17 mouse cellular contexts compared by ENCODE assay signal in the genomic region with DNA sequence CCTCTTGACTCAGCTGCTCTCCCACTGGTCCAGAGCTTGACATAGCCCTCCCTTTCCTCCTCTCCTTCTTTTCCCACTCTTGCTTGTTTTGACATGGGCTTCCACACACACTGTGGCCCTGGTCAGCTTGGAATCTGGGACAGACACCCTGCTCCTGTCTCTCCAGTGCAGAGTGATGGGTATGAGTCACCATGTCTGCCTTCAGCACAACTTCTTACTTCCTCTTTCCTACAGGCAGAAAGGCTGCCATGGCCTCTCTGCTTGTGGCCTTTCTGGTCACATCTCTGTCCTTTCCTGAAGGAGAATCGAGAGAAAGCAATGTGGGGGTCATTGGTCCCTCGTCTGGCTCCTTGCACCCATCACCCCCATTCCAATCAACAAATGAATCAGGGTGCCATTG. TPM values are rescaled to one million over a fixed set of nuclear protein-coding genes. Genes with fewer than 3 reads are reported as not detected.
A peak's percentile ranks its signal among the peaks of the same experiment; 100 is the strongest.
DNase-seq lines count a peak whose midpoint lies in the region; ATAC-seq and TF ChIP-seq lines count a peak whose summit lies in the region.
"Had no signal": no experiment of that assay in that cellular context is flagged by ENCODE, and none has a peak within 500 bp of the region (broad histone marks: within the 10 kb centered on the region; RNA-seq: fewer than 3 reads in every experiment).

No protein-coding gene starts in this region.

- peak overlapping the region; percentile 8; the same call in 1 of the 2 replicates for H3K27ac ChIP-seq in heart, embryonic 13.5 days (replicated peaks)
- H3K27ac ChIP-seq in lung, postnatal 0 days (ENCODE audit: low read length), result peak overlapping the region; percentile 9; the same call in 1 of the 2 replicates
- H3K27ac ChIP-seq: heart, embryonic 15.5 days; hindbrain, postnatal 0 days; limb, embryonic 12.5 days had no signal

- no peak for DNase-seq in heart, postnatal 25 days (ENCODE audit: low spot score)
- no peak for DNase-seq in lung, postnatal 0 days (ENCODE audit: low spot score)
- DNase-seq in lung, postnatal 4 days, result no peak
- no peak for DNase-seq in urinary bladder, postnatal 25 days (ENCODE audit: low spot score)
- DNase-seq: adrenal gland, postnatal 36 days; cerebellum, adult 11-12 months; kidney, postnatal 14 days; layer of hippocampus, postnatal 36 days; midbrain, embryonic 14.5 days had no signal

- intact Hi-C loops in heart, postnatal 25 days (cut with DNase I), result loop anchor here (2.0 kb wide), 1 partner anchor 18 kb away; no protein-coding TSS in a partner anchor

- TF ChIP-seq CTCF in lung, postnatal 0 days (IDR thresholded peaks at IDR 0.05), result no peak

- no peak for TF ChIP-seq EP300 in lung, postnatal 0 days (IDR thresholded peaks at IDR 0.05)

- H3K4me3 ChIP-seq in heart, embryonic 13.5 days, result no peak overlapping the region
- H3K4me3 ChIP-seq in lung, postnatal 0 days (ENCODE audit: low read depth, low read length), result no peak overlapping the region
- H3K4me3 ChIP-seq: heart, embryonic 15.5 days; limb, embryonic 12.5 days had no signal

- no peak overlapping the region for H3K9ac ChIP-seq in heart, embryonic 13.5 days
- no peak overlapping the region for H3K9ac ChIP-seq in lung, postnatal 0 days (replicated peaks; ENCODE audit: low read depth)
- H3K9ac ChIP-seq: heart, embryonic 15.5 days; limb, embryonic 12.5 days had no signal

- no peak for ATAC-seq in heart, embryonic 13.5 days (ENCODE audit: extremely low read depth, insufficient number of reproducible peaks, low FRiP score, low TSS enrichment)
- peak; percentile 53 for ATAC-seq in lung, postnatal 0 days
- peak; percentile 91 for ATAC-seq in common myeloid progenitor, adult 5-6 weeks (replicated peaks; ENCODE audit: low read depth, poor library complexity, severe bottlenecking)
- no peak for ATAC-seq in megakaryocyte-erythroid progenitor cell, adult 5-6 weeks (replicated peaks; ENCODE audit: low FRiP score, low TSS enrichment, poor library complexity, severe bottlenecking)
- ATAC-seq: hindbrain, postnatal 0 days had no signal

- 53% methylated on average over 2 of the region's 2 CpGs for WGBS in heart, embryonic 13.5 days
- WGBS in lung, postnatal 0 days, result 61% methylated on average over 2 of the region's 2 CpGs

- H3K9me3 ChIP-seq in heart, embryonic 13.5 days, result no peaks in the 10 kb centered on the region
- H3K9me3 ChIP-seq in lung, postnatal 0 days (ENCODE audit: low read length), result no peaks in the 10 kb centered on the region
- H3K9me3 ChIP-seq: heart, embryonic 15.5 days; limb, embryonic 12.5 days had no signal

- no peak overlapping the region for H3K4me2 ChIP-seq in heart, embryonic 13.5 days
- peak overlapping the region; percentile 19; the same call in 1 of the 2 replicates for H3K4me2 ChIP-seq in lung, postnatal 0 days (replicated peaks; ENCODE audit: low read depth, low read length)
- H3K4me2 ChIP-seq: heart, embryonic 15.5 days; limb, embryonic 12.5 days had no signal

- no peaks in the 10 kb centered on the region for H3K27me3 ChIP-seq in heart, embryonic 13.5 days (replicated peaks)
- no peaks in the 10 kb centered on the region for H3K27me3 ChIP-seq in lung, postnatal 0 days (replicated peaks; ENCODE audit: insufficient read depth, low read length)
- H3K27me3 ChIP-seq: heart, embryonic 15.5 days; limb, embryonic 12.5 days had no signal

- H3K36me3 ChIP-seq in heart, embryonic 13.5 days, result no peaks in the 10 kb centered on the region
- no peaks in the 10 kb centered on the region for H3K36me3 ChIP-seq in lung, postnatal 0 days (ENCODE audit: insufficient read depth, low read length)
- H3K36me3 ChIP-seq: heart, embryonic 15.5 days; limb, embryonic 12.5 days had no signal

- peaks cover 2% of the 10 kb centered on the region; the same call in 1 of the 2 replicates for H3K4me1 ChIP-seq in heart, embryonic 13.5 days
- no peaks in the 10 kb centered on the region for H3K4me1 ChIP-seq in lung, postnatal 0 days (ENCODE audit: insufficient read depth, low read depth, low read length)
- H3K4me1 ChIP-seq: limb, embryonic 12.5 days had no signal

RNA-seq across cellular contexts. Expression of a gene that starts 2.7 kb away (rescaled TPM):
- 18.4 and 19.1 TPM in 2 replicates for polyA plus RNA-seq in heart, embryonic 13.5 days (2015; fragmentation: Nextera tagmentation; extraction: Ambion mirVana)
- total RNA-seq in heart, postnatal 25 days (2021), result 10 to 100 TPM; 29.0 to 30.8 TPM
- 129 and 151 TPM in 2 replicates for polyA plus RNA-seq in lung, postnatal 0 days (2015; fragmentation: Nextera tagmentation; extraction: Ambion mirVana)
- 1.8 and 7.3 TPM in 2 replicates for total RNA-seq in common myeloid progenitor, adult 5-6 weeks (2017)
- 12.5 and 18.0 TPM in 2 replicates for total RNA-seq in megakaryocyte-erythroid progenitor cell, adult 5-6 weeks (2014; fragmentation: Nextera tagmentation)
- 3.0 and 61.5 TPM in 2 replicates for total RNA-seq in megakaryocyte-erythroid progenitor cell, adult 5-6 weeks (2017)

RNA-seq across cellular contexts. Expression of a gene that starts 11.1 kb away (rescaled TPM):
- polyA plus RNA-seq in heart, embryonic 13.5 days (2015; fragmentation: Nextera tagmentation; extraction: Ambion mirVana), result 7.5 and 8.7 TPM in 2 replicates
- total RNA-seq in heart, postnatal 25 days (2021), result 1 to 10 TPM; 3.1 to 4.9 TPM
- polyA plus RNA-seq in lung, postnatal 0 days (2015; fragmentation: Nextera tagmentation; extraction: Ambion mirVana), result 14.2 and 15.1 TPM in 2 replicates
- total RNA-seq in common myeloid progenitor, adult 5-6 weeks (2017), result 50.8 and 59.3 TPM in 2 replicates
- total RNA-seq in megakaryocyte-erythroid progenitor cell, adult 5-6 weeks (2014; fragmentation: Nextera tagmentation), result 15.2 and 18.7 TPM in 2 replicates
- 34.5 and 49.2 TPM in 2 replicates for total RNA-seq in megakaryocyte-erythroid progenitor cell, adult 5-6 weeks (2017)

RNA-seq across cellular contexts. Expression of a gene that starts 20.9 kb away (rescaled TPM):
- polyA plus RNA-seq in heart, embryonic 13.5 days (2015; fragmentation: Nextera tagmentation; extraction: Ambion mirVana), result 33.4 TPM in 2 replicates
- total RNA-seq in heart, postnatal 25 days (2021), result 10 to 100 TPM; 38.5 to 41.6 TPM
- 75.4 and 91.2 TPM in 2 replicates for polyA plus RNA-seq in lung, postnatal 0 days (2015; fragmentation: Nextera tagmentation; extraction: Ambion mirVana)
- total RNA-seq in common myeloid progenitor, adult 5-6 weeks (2017), result 81.8 and 82.1 TPM in 2 replicates
- total RNA-seq in megakaryocyte-erythroid progenitor cell, adult 5-6 weeks (2014; fragmentation: Nextera tagmentation), result 21.8 and 27.8 TPM in 2 replicates
- total RNA-seq in megakaryocyte-erythroid progenitor cell, adult 5-6 weeks (2017), result 48.2 and 58.4 TPM in 2 replicates

RNA-seq across cellular contexts. Expression of a gene that starts 31.3 kb away (rescaled TPM):
- 3.7 and 5.0 TPM in 2 replicates for polyA plus RNA-seq in heart, embryonic 13.5 days (2015; fragmentation: Nextera tagmentation; extraction: Ambion mirVana)
- total RNA-seq in heart, postnatal 25 days (2021), result 1 to 10 TPM; 1.8 to 5.3 TPM
- polyA plus RNA-seq in lung, postnatal 0 days (2015; fragmentation: Nextera tagmentation; extraction: Ambion mirVana), result 2.2 and 6.0 TPM in 2 replicates
- 35.9 and 66.8 TPM in 2 replicates for total RNA-seq in common myeloid progenitor, adult 5-6 weeks (2017)
- total RNA-seq in megakaryocyte-erythroid progenitor cell, adult 5-6 weeks (2014; fragmentation: Nextera tagmentation), result 2.9 TPM in 1 of 2 replicates, not detected in the other
- 96.6 TPM in 1 of 2 replicates, not detected in the other for total RNA-seq in megakaryocyte-erythroid progenitor cell, adult 5-6 weeks (2017)
- total RNA-seq: hindbrain, postnatal 0 days; layer of hippocampus, postnatal 36 days had no signal
- polyA plus RNA-seq: hindbrain, postnatal 0 days; neural tube, embryonic 11.5 days had no signal

RNA-seq across cellular contexts. Expression of a gene that starts 31.3 kb away (rescaled TPM):
- not detected in 2 replicates for polyA plus RNA-seq in heart, embryonic 13.5 days (2015; fragmentation: Nextera tagmentation; extraction: Ambion mirVana)
- under 1 TPM in 1 of 2 experiments, not detected in 1; 0.39 TPM for total RNA-seq in heart, postnatal 25 days (2021)
- polyA plus RNA-seq in lung, postnatal 0 days (2015; fragmentation: Nextera tagmentation; extraction: Ambion mirVana), result 0.14 and 0.21 TPM in 2 replicates
- 3.4 and 4.9 TPM in 2 replicates for total RNA-seq in common myeloid progenitor, adult 5-6 weeks (2017)
- total RNA-seq in megakaryocyte-erythroid progenitor cell, adult 5-6 weeks (2014; fragmentation: Nextera tagmentation), result 1.4 and 4.8 TPM in 2 replicates
- 2.1 and 4.6 TPM in 2 replicates for total RNA-seq in megakaryocyte-erythroid progenitor cell, adult 5-6 weeks (2017)
- total RNA-seq: hindbrain, postnatal 0 days; layer of hippocampus, postnatal 36 days had no signal
- polyA plus RNA-seq: hindbrain, postnatal 0 days; limb, embryonic 12.5 days; lung, embryonic 16.5 days; midbrain, embryonic 14.5 days; neural tube, embryonic 11.5 days had no signal

Comparison
In these comparisons a context has a peak if more than half of its experiments do, and no peak if none do; other contexts are left out.
1. ATAC-seq: peak in lung, postnatal 0 days (single experiment) and common myeloid progenitor, adult 5-6 weeks (single experiment); none in heart, embryonic 13.5 days (single experiment) and megakaryocyte-erythroid progenitor cell, adult 5-6 weeks (single experiment).